Mouse (Mus musculus): ENCODE measurements at regions not wholly inside any gene's neighbourhood (a gene's known extent, or its start where the extent isn't known, plus 50 kb on each side); places are given as distances from the start of the nearest gene placed in this dataset.

- TF ChIP-seq CTCF (IDR thresholded peaks at IDR 0.05; ENCODE audit: extremely low read depth, insufficient read length, insufficient replicate concordance, low read depth, low read length) (no peak), POLR2A (IDR thresholded peaks at IDR 0.05; ENCODE audit: low read depth, low read length) (no peak)
Observed at GRCm38 (mm10) chr1:42261031-42261430, 434.5 kb upstream of the Pou3f3 start.

Data from small intestine, adult 2 months (tissue).